Mouse (Mus musculus) intestine, embryonic 14.5 days (tissue): ENCODE measurements at regions not wholly inside any gene's neighbourhood (a gene's known extent, or its start where the extent isn't known, plus 50 kb on each side); places are given as distances from the start of the nearest gene placed in this dataset.
A peak's percentile ranks its signal among the peaks of the same experiment; 100 is the strongest.

ENCODE experiments used
- ATAC-seq: fragments of 200-750 bp; cut with Nextera tagmentation; replicated peaks from 2 replicates; pipeline ENCODE4 v1.8.0; 2017; ENCODE audit warnings: low read depth, moderate number of reproducible peaks, moderate TSS enrichment, moderate library complexity; ENCODE audit not compliant: low FRiP score, low TSS enrichment
- DNase-seq: peaks from one replicate; pipeline ENCODE4 v3.0.0-alpha.2; 2018; ENCODE audit warnings: low spot score
- H3K27ac ChIP-seq: fragments of 300-500 bp; sonication (generic); 2 replicates; pipeline ENCODE4 v1.5.1; 2014; ENCODE audit warnings: low read depth, mild to moderate bottlenecking, control low read depth
- H3K27me3 ChIP-seq: fragments of 300-500 bp; sonication (generic); replicated peaks from 2 replicates; pipeline ENCODE4 v1.6.1; 2014; ENCODE audit warnings: low read length, control low read depth; ENCODE audit not compliant: control insufficient read depth, insufficient read depth
- H3K36me3 ChIP-seq: fragments of 300-500 bp; sonication (generic); 2 replicates; pipeline ENCODE4 v1.6.1; 2014; ENCODE audit warnings: low read length, control low read depth; ENCODE audit not compliant: control insufficient read depth, insufficient read depth
- H3K4me1 ChIP-seq: fragments of 300-500 bp; sonication (generic); replicated peaks from 2 replicates; pipeline ENCODE4 v1.6.1; 2014; ENCODE audit warnings: low read length, control low read depth, mixed read lengths; ENCODE audit not compliant: control insufficient read depth, insufficient read depth
- H3K4me2 ChIP-seq: fragments of 300-500 bp; sonication (generic); 2 replicates; pipeline ENCODE4 v1.6.1; 2014; ENCODE audit warnings: low read length
- H3K4me3 ChIP-seq: fragments of 300-500 bp; sonication (generic); 2 replicates; pipeline ENCODE4 v1.5.1; 2014; ENCODE audit warnings: low read depth, low read length, control low read depth, mixed read lengths
- H3K9ac ChIP-seq: fragments of 300-500 bp; sonication (generic); 2 replicates; pipeline ENCODE4 v1.6.1; 2014; ENCODE audit warnings: mild to moderate bottlenecking, low read length
- H3K9me3 ChIP-seq: fragments of 300-500 bp; sonication (generic); 2 replicates; pipeline ENCODE4 v1.6.1; 2016; ENCODE audit warnings: low read length, control low read depth; ENCODE audit not compliant: control insufficient read depth
- WGBS: fragments of 180-500 bp; shearing (Covaris S2); extraction: QIAGEN DNeasy Blood & Tissue Kit; methylation state at CpG from one replicate; pipeline ENCODE4 v1.1.7; 2014; 5-methylcytosine and 5-hydroxymethylcytosine counted together

GRCm38 (mm10) chr9:101445293-101445692 lies 193.7 kb upstream of the Ppp2r3a start:
- no peak for DNase-seq
- no peak for ATAC-seq
- 94% methylated on average over 1 of the region's 1 CpGs for WGBS
- Histone ChIP-seq H3K9me3 (no peaks in the 10 kb centered on the region), H3K4me2 (no peak overlapping the region), H3K9ac (no peak overlapping the region), H3K4me1 (no peaks in the 10 kb centered on the region), H3K27ac (no peak overlapping the region), H3K4me3 (no peak overlapping the region), H3K36me3 (no peaks in the 10 kb centered on the region), H3K27me3 (no peaks in the 10 kb centered on the region)

- DNase-seq = no peak
- Histone ChIP-seq H3K36me3 (no peaks in the 10 kb centered on the region), H3K9ac (no peak overlapping the region), H3K27ac (no peak overlapping the region), H3K9me3 (no peaks in the 10 kb centered on the region), H3K4me1 (no peaks in the 10 kb centered on the region), H3K4me2 (no peak overlapping the region), H3K4me3 (no peak overlapping the region), H3K27me3 (no peaks in the 10 kb centered on the region)
- no peak for ATAC-seq
- WGBS = 84% methylated on average over 6 of the region's 6 CpGs
Observed at GRCm38 (mm10) chr9:101439856-101440255, 188.3 kb upstream of the Ppp2r3a start.

- Histone ChIP-seq H3K9ac (no peak overlapping the region), H3K36me3 (no peaks in the 10 kb centered on the region), H3K9me3 (no peaks in the 10 kb centered on the region), H3K27me3 (no peaks in the 10 kb centered on the region), H3K4me2 (no peak overlapping the region), H3K4me1 (no peaks in the 10 kb centered on the region), H3K27ac (no peak overlapping the region), H3K4me3 (no peak overlapping the region)
- ATAC-seq (no peak), DNase-seq (no peak)
- 52% methylated on average over 12 of the region's 12 CpGs for WGBS
Observed at GRCm38 (mm10) chr9:101438564-101439180, 187.1 kb upstream of the Ppp2r3a start.

GRCm38 (mm10) chr9:101424974-101425670 lies 173.5 kb upstream of the Ppp2r3a start:
- no peak overlapping the region for H3K27ac ChIP-seq
- no peaks in the 10 kb centered on the region for H3K9me3 ChIP-seq
- peaks cover 15% of the 10 kb centered on the region for H3K4me1 ChIP-seq
- H3K9ac ChIP-seq = no peak overlapping the region
- peak; percentile 86 for ATAC-seq
- 38% methylated on average over 12 of the region's 12 CpGs for WGBS
- no peak for DNase-seq
- H3K4me3 ChIP-seq = no peak overlapping the region
- H3K36me3 ChIP-seq = no peaks in the 10 kb centered on the region
- H3K4me2 ChIP-seq = no peak overlapping the region
- H3K27me3 ChIP-seq = no peaks in the 10 kb centered on the region

- ATAC-seq = no peak
- no peak for DNase-seq
- peak overlapping the region; percentile 29; the same call in 1 of the 2 replicates for H3K27ac ChIP-seq
- H3K36me3 ChIP-seq = no peaks in the 10 kb centered on the region
- H3K27me3 ChIP-seq = no peaks in the 10 kb centered on the region
- H3K4me3 ChIP-seq = no peak overlapping the region
- no peak overlapping the region for H3K4me2 ChIP-seq
- H3K9ac ChIP-seq = no peak overlapping the region
- H3K9me3 ChIP-seq = no peaks in the 10 kb centered on the region
- WGBS = 83% methylated on average over 5 of the region's 5 CpGs
- peaks cover 15% of the 10 kb centered on the region for H3K4me1 ChIP-seq
Observed at GRCm38 (mm10) chr9:101423041-101423440, 171.4 kb upstream of the Ppp2r3a start.

GRCm38 (mm10) chr9:101422006-101422405 lies 170.4 kb upstream of the Ppp2r3a start:
- Histone ChIP-seq H3K9me3 (no peaks in the 10 kb centered on the region), H3K4me3 (no peak overlapping the region), H3K27me3 (no peaks in the 10 kb centered on the region), H3K27ac (peak overlapping the region; percentile 29; the same call in 1 of the 2 replicates), H3K36me3 (no peaks in the 10 kb centered on the region), H3K4me1 (peaks cover 15% of the 10 kb centered on the region), H3K4me2 (no peak overlapping the region), H3K9ac (no peak overlapping the region)
- 23% methylated on average over 11 of the region's 11 CpGs for WGBS
- ATAC-seq (peak; percentile 84), DNase-seq (peak; percentile 54)

GRCm38 (mm10) chr9:101421136-101421535 lies 169.5 kb upstream of the Ppp2r3a start:
- Histone ChIP-seq H3K4me2 (no peak overlapping the region), H3K4me3 (no peak overlapping the region), H3K9me3 (no peaks in the 10 kb centered on the region), H3K27me3 (no peaks in the 10 kb centered on the region), H3K4me1 (peaks cover 11% of the 10 kb centered on the region), H3K36me3 (no peaks in the 10 kb centered on the region), H3K27ac (no peak overlapping the region), H3K9ac (no peak overlapping the region)
- DNase-seq = peak; percentile 27
- ATAC-seq = no peak
- 87% methylated on average over 7 of the region's 7 CpGs for WGBS

- no peaks in the 10 kb centered on the region for H3K9me3 ChIP-seq
- WGBS = 89% methylated on average over 4 of the region's 4 CpGs
- no peak overlapping the region for H3K27ac ChIP-seq
- H3K9ac ChIP-seq = no peak overlapping the region
- H3K4me1 ChIP-seq = peaks cover 4% of the 10 kb centered on the region
- DNase-seq = no peak
- H3K4me2 ChIP-seq = no peak overlapping the region
- no peaks in the 10 kb centered on the region for H3K27me3 ChIP-seq
- ATAC-seq = no peak
- H3K4me3 ChIP-seq = no peak overlapping the region
- no peaks in the 10 kb centered on the region for H3K36me3 ChIP-seq
Observed at GRCm38 (mm10) chr9:101420181-101420580, 168.6 kb upstream of the Ppp2r3a start.

GRCm38 (mm10) chr9:101417660-101418059 lies 166.1 kb upstream of the Ppp2r3a start:
- ATAC-seq = no peak
- WGBS = 90% methylated on average over 2 of the region's 2 CpGs
- H3K27ac ChIP-seq = no peak overlapping the region
- no peak overlapping the region for H3K4me2 ChIP-seq
- H3K4me3 ChIP-seq = no peak overlapping the region
- no peak overlapping the region for H3K9ac ChIP-seq
- DNase-seq = no peak
- no peaks in the 10 kb centered on the region for H3K9me3 ChIP-seq
- H3K4me1 ChIP-seq = no peaks in the 10 kb centered on the region
- no peaks in the 10 kb centered on the region for H3K36me3 ChIP-seq
- no peaks in the 10 kb centered on the region for H3K27me3 ChIP-seq
